Mouse (Mus musculus): ENCODE data around the gene P4hb. TPM values are rescaled to one million over a fixed set of nuclear protein-coding genes. Genes with fewer than 3 reads are reported as not detected.

P4hb gene
- polyA plus RNA-seq, 1 experiment from 2014 or later: 635 TPM

- Histone ChIP-seq H3K4me1 (replicated peaks; ENCODE audit: insufficient read depth, low read length) (peaks cover 6% of the 10 kb centered on the region), H3K9ac (ENCODE audit: low read depth, low read length) (no peak overlapping the region), H3K27ac (no peak overlapping the region), H3K4me2 (ENCODE audit: low read length) (no peak overlapping the region), H3K27me3 (ENCODE audit: insufficient read depth, low read length) (no peaks in the 10 kb centered on the region), H3K36me3 (ENCODE audit: insufficient read depth, low read length) (peaks cover 30% of the 10 kb centered on the region), H3K4me3 (replicated peaks; ENCODE audit: low read depth, low read length) (no peak overlapping the region), H3K9me3 (replicated peaks; ENCODE audit: low read length) (no peaks in the 10 kb centered on the region)
- WGBS: 82% methylated on average over 9 of the region's 9 CpGs
- no peak for DNase-seq (ENCODE audit: low spot score)
- ATAC-seq (replicated peaks; ENCODE audit: low FRiP score, low read depth): no peak
- TF ChIP-seq CTCF (IDR thresholded peaks at IDR 0.05; ENCODE audit: low read depth): no peak
Measured at GRCm38 (mm10) chr11:120610477-120611046, 37.5 kb upstream of the P4hb start.

- peak; percentile 33 for DNase-seq (ENCODE audit: low spot score)
- H3K36me3 ChIP-seq (ENCODE audit: insufficient read depth, low read length): peaks cover 36% of the 10 kb centered on the region
Measured at GRCm38 (mm10) chr11:120609250-120609649, 36.2 kb upstream of the P4hb start.

GRCm38 (mm10) chr11:120608241-120609034 is 35.4 kb upstream of the P4hb start, which contains the start of gene Npb:
TSS of gene Npb (plus strand) at chr11:120608477.
- no peak; the same call in 1 of the 2 replicates for ATAC-seq (replicated peaks; ENCODE audit: low FRiP score, low read depth)

More at GRCm38 (mm10) chr11:120609250-120609649, 36.2 kb upstream of the P4hb start:
- WGBS: 30% methylated on average over 8 of the region's 8 CpGs
- no peaks in the 10 kb centered on the region for H3K9me3 ChIP-seq (replicated peaks; ENCODE audit: low read length)
- H3K4me2 ChIP-seq (ENCODE audit: low read length): peak overlapping the region; percentile 49
- no peak overlapping the region for H3K9ac ChIP-seq (ENCODE audit: low read depth, low read length)
- 0 out of 2 replicates have a peak overlapping the region, but pooled peaks have one; percentile 8 for H3K4me3 ChIP-seq (replicated peaks; ENCODE audit: low read depth, low read length)
- peaks cover 6% of the 10 kb centered on the region for H3K4me1 ChIP-seq (replicated peaks; ENCODE audit: insufficient read depth, low read length)
- peak; percentile 41; the same call in 1 of the 2 replicates for ATAC-seq (replicated peaks; ENCODE audit: low FRiP score, low read depth)
- no peaks in the 10 kb centered on the region for H3K27me3 ChIP-seq (ENCODE audit: insufficient read depth, low read length)
- TF ChIP-seq CTCF (IDR thresholded peaks at IDR 0.05; ENCODE audit: low read depth): no peak
- peak overlapping the region; percentile 31; the same call in 1 of the 2 replicates for H3K27ac ChIP-seq

GRCm38 (mm10) chr11:120606764-120607163 is 33.7 kb upstream of the P4hb start:
- Histone ChIP-seq H3K4me2 (ENCODE audit: low read length) (no peak overlapping the region), H3K4me1 (replicated peaks; ENCODE audit: insufficient read depth, low read length) (peaks cover 6% of the 10 kb centered on the region), H3K27me3 (ENCODE audit: insufficient read depth, low read length) (no peaks in the 10 kb centered on the region), H3K9me3 (replicated peaks; ENCODE audit: low read length) (no peaks in the 10 kb centered on the region), H3K9ac (ENCODE audit: low read depth, low read length) (no peak overlapping the region), H3K27ac (no peak overlapping the region), H3K4me3 (replicated peaks; ENCODE audit: low read depth, low read length) (no peak overlapping the region), H3K36me3 (ENCODE audit: insufficient read depth, low read length) (peaks cover 48% of the 10 kb centered on the region)
- TF ChIP-seq CTCF (IDR thresholded peaks at IDR 0.05; ENCODE audit: low read depth): no peak
- 67% methylated on average over 4 of the region's 4 CpGs for WGBS
- ATAC-seq (replicated peaks; ENCODE audit: low FRiP score, low read depth) (no peak), DNase-seq (ENCODE audit: low spot score) (no peak)

More at GRCm38 (mm10) chr11:120608241-120609034, 35.4 kb upstream of the P4hb start, which contains the start of gene Npb:
- DNase-seq (ENCODE audit: low spot score): peak; percentile 64
- Histone ChIP-seq H3K4me3 (replicated peaks; ENCODE audit: low read depth, low read length) (peak within 1 kb of the TSS; percentile 8), H3K4me1 (replicated peaks; ENCODE audit: insufficient read depth, low read length) (peaks cover 6% of the 10 kb centered on the region), H3K36me3 (ENCODE audit: insufficient read depth, low read length) (peaks cover 40% of the 10 kb centered on the region), H3K27ac (peak within 1 kb of the TSS; percentile 31; the same call in 1 of the 2 replicates), H3K9ac (ENCODE audit: low read depth, low read length) (peak within 1 kb of the TSS; percentile 46), H3K4me2 (ENCODE audit: low read length) (peak within 1 kb of the TSS; percentile 49), H3K27me3 (ENCODE audit: insufficient read depth, low read length) (no peaks in the 10 kb centered on the region), H3K9me3 (replicated peaks; ENCODE audit: low read length) (no peaks in the 10 kb centered on the region)
- WGBS: 5% methylated on average over 45 of the region's 45 CpGs
- TF ChIP-seq CTCF (IDR thresholded peaks at IDR 0.05; ENCODE audit: low read depth): no peak

GRCm38 (mm10) chr11:120605667-120606066 is 32.6 kb upstream of the P4hb start:
- no peak for ATAC-seq (replicated peaks; ENCODE audit: low FRiP score, low read depth)
- no peak overlapping the region for H3K9ac ChIP-seq (ENCODE audit: low read depth, low read length)
- H3K9me3 ChIP-seq (replicated peaks; ENCODE audit: low read length): no peaks in the 10 kb centered on the region
- no peak for TF ChIP-seq CTCF (IDR thresholded peaks at IDR 0.05; ENCODE audit: low read depth)
- H3K36me3 ChIP-seq (ENCODE audit: insufficient read depth, low read length): peaks cover 42% of the 10 kb centered on the region
- no peak overlapping the region for H3K4me3 ChIP-seq (replicated peaks; ENCODE audit: low read depth, low read length)
- H3K4me1 ChIP-seq (replicated peaks; ENCODE audit: insufficient read depth, low read length): peaks cover 6% of the 10 kb centered on the region
- no peak overlapping the region for H3K27ac ChIP-seq
- DNase-seq (ENCODE audit: low spot score): no peak
- H3K4me2 ChIP-seq (ENCODE audit: low read length): no peak overlapping the region
- no peaks in the 10 kb centered on the region for H3K27me3 ChIP-seq (ENCODE audit: insufficient read depth, low read length)
- 90% methylated on average over 7 of the region's 7 CpGs for WGBS

- no peak for TF ChIP-seq CTCF (IDR thresholded peaks at IDR 0.05; ENCODE audit: low read depth)
- H3K4me3 ChIP-seq (replicated peaks; ENCODE audit: low read depth, low read length): no peak overlapping the region
- no peak overlapping the region for H3K9ac ChIP-seq (ENCODE audit: low read depth, low read length)
- ATAC-seq (replicated peaks; ENCODE audit: low FRiP score, low read depth) (no peak), DNase-seq (ENCODE audit: low spot score) (no peak)
- H3K27me3 ChIP-seq (ENCODE audit: insufficient read depth, low read length): no peaks in the 10 kb centered on the region
- H3K9me3 ChIP-seq (replicated peaks; ENCODE audit: low read length): no peaks in the 10 kb centered on the region
- peaks cover 6% of the 10 kb centered on the region; the same call in 1 of the 2 replicates for H3K4me1 ChIP-seq (replicated peaks; ENCODE audit: insufficient read depth, low read length)
- WGBS: 78% methylated on average over 2 of the region's 2 CpGs
- no peak overlapping the region for H3K4me2 ChIP-seq (ENCODE audit: low read length)
- peaks cover 38% of the 10 kb centered on the region for H3K36me3 ChIP-seq (ENCODE audit: insufficient read depth, low read length)
- H3K27ac ChIP-seq: no peak overlapping the region
Measured at GRCm38 (mm10) chr11:120603545-120603944, 30.5 kb upstream of the P4hb start.
